Mouse (Mus musculus): ENCODE data around the gene Tex19.2. TPM values are rescaled to one million over a fixed set of nuclear protein-coding genes. Genes with fewer than 3 reads are reported as not detected.

Tex19.2 gene
- polyA plus RNA-seq, 1 experiment from 2014 or later: not detected

DNA sequence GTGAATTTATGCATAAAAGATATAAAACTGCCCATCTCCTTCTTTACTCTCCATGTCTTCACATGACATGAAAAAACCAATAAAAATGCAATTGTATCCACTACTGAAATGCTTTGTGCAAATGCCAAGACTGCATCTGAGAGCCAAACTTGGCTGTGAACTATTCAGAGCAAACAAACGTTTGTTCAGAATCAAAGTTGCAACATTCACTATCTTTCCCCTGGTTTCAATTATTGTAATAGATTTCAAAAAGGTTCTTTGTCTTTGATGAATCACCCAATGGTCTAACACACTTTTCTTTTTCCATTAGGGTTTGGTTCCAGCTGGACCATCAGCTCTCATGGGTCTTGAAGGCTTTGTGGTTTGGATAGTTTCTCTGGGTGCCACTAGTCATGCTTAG lies 11.1 kb upstream of the Tex19.2 start:
- Histone ChIP-seq H3K27ac (no peak overlapping the region), H3K9ac (no peak overlapping the region), H3K9me3 (replicated peaks) (no peaks in the 10 kb centered on the region), H3K4me1 (no peaks in the 10 kb centered on the region), H3K27me3 (no peaks in the 10 kb centered on the region), H3K4me2 (no peak overlapping the region), H3K36me3 (no peaks in the 10 kb centered on the region), H3K4me3 (replicated peaks) (no peak overlapping the region)
- 66% methylated on average over 1 of the region's 1 CpGs for WGBS
- no peak for ATAC-seq (replicated peaks; ENCODE audit: low FRiP score)

GRCm38 (mm10) chr11:121127441-121127840 lies 9.0 kb upstream of the Tex19.2 start:
- Histone ChIP-seq H3K36me3 (no peaks in the 10 kb centered on the region), H3K9ac (no peak overlapping the region), H3K27me3 (no peaks in the 10 kb centered on the region), H3K4me1 (no peaks in the 10 kb centered on the region), H3K4me2 (no peak overlapping the region), H3K27ac (no peak overlapping the region), H3K4me3 (replicated peaks) (no peak overlapping the region), H3K9me3 (replicated peaks) (no peaks in the 10 kb centered on the region)
- ATAC-seq (replicated peaks; ENCODE audit: low FRiP score): no peak
- WGBS: 89% methylated on average over 3 of the region's 3 CpGs

DNA sequence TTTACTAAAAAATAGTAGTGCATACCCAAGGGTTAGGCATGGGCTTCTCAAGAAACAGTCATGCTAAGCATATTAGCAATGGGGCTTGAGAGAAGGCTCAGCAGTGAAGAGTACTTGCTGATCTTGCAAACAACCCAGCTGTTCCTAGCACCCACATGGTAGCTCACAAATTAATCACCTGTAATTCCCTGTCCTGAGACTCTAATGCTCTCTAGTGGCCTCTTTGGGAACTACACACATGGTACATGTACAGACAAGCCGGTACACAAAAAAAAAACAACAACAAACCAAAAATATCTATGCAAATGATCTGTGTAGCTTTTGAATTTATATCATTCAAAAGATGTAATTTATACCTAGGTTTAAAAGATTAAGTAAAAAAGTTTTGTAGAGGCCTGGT lies 7.9 kb upstream of the Tex19.2 start:
- 80% methylated on average over 1 of the region's 1 CpGs for WGBS
- Histone ChIP-seq H3K4me3 (replicated peaks) (no peak overlapping the region), H3K4me1 (no peaks in the 10 kb centered on the region), H3K27ac (no peak overlapping the region), H3K4me2 (no peak overlapping the region), H3K36me3 (no peaks in the 10 kb centered on the region), H3K9me3 (replicated peaks) (no peaks in the 10 kb centered on the region), H3K9ac (no peak overlapping the region), H3K27me3 (no peaks in the 10 kb centered on the region)
- no peak for ATAC-seq (replicated peaks; ENCODE audit: low FRiP score)

DNA sequence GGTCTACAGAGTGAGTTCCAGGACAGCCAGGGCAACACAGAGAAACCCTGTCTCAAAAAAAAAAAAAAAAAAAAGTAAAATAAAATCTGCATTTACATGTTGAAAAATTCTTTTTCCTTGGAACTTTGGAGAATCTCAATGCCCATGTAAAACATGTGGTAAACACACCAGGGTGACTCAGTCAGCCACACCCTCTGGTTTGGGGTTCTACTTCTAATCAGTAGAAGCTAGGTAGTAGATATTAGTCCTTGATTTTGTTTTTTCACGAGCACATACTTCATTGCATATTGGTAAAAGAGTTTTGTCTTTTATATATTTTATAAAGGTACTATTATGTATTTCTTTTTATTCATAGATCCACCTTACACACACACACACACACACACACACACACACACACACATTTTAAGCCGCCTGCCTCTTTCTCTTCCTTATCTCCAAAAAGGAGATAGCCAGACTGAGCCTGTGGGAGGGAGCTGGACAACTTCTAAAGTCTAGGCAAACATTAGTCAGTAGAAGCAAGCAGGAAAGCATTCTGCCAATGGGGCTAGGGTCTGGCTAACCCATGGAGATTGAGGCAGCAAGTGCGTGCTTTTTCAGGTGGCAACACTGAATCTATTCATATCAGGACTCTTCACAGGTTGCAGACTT lies 7.2 kb upstream of the Tex19.2 start:
- WGBS: 82% methylated on average over 3 of the region's 3 CpGs
- no peak for ATAC-seq (replicated peaks; ENCODE audit: low FRiP score)
- no peak overlapping the region for H3K27ac ChIP-seq
- no peak overlapping the region for H3K4me3 ChIP-seq (replicated peaks)
- H3K36me3 ChIP-seq: no peaks in the 10 kb centered on the region
- no peaks in the 10 kb centered on the region for H3K27me3 ChIP-seq
- H3K9ac ChIP-seq: no peak overlapping the region
- no peaks in the 10 kb centered on the region for H3K4me1 ChIP-seq
- H3K9me3 ChIP-seq (replicated peaks): no peaks in the 10 kb centered on the region
- no peak overlapping the region for H3K4me2 ChIP-seq

DNA sequence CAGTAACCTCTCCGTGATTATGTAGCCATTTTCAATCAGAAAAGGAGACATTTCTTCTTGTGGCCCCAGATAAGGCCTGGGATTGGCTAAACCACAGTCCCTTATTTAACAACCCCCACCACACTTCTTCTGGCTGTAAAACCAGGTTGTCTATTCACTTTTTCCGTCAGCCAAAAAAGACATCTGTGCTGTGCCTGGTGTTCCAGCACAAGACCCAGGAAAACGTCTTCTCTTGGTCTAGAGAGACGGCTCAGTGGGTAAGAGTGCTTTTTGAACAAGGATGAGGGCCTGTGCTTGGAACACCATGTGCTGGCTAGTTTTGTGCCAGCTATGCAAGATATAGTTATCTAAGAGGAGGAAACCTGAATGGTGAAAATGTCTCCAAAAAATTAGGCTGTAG lies 5.0 kb upstream of the Tex19.2 start:
- Histone ChIP-seq H3K27me3 (no peaks in the 10 kb centered on the region), H3K36me3 (no peaks in the 10 kb centered on the region), H3K27ac (no peak overlapping the region), H3K4me2 (no peak overlapping the region), H3K9ac (no peak overlapping the region), H3K9me3 (replicated peaks) (no peaks in the 10 kb centered on the region), H3K4me1 (no peaks in the 10 kb centered on the region), H3K4me3 (replicated peaks) (no peak overlapping the region)
- WGBS: 86% methylated on average over 4 of the region's 4 CpGs
- ATAC-seq (replicated peaks; ENCODE audit: low FRiP score): no peak

- Histone ChIP-seq H3K9me3 (replicated peaks) (no peaks in the 10 kb centered on the region), H3K36me3 (no peaks in the 10 kb centered on the region), H3K4me3 (replicated peaks) (no peak overlapping the region), H3K27ac (no peak overlapping the region), H3K27me3 (no peaks in the 10 kb centered on the region), H3K4me2 (no peak overlapping the region), H3K9ac (no peak overlapping the region), H3K4me1 (no peaks in the 10 kb centered on the region)
- WGBS: 61% methylated on average over 2 of the region's 2 CpGs
- ATAC-seq (replicated peaks; ENCODE audit: low FRiP score): no peak
These were observed 3.7 kb upstream of the Tex19.2 start for GRCm38 (mm10) chr11:121122024-121122670.

- no peak overlapping the region for H3K27ac ChIP-seq
- ATAC-seq (replicated peaks; ENCODE audit: low FRiP score): no peak
- H3K36me3 ChIP-seq: no peaks in the 10 kb centered on the region
- no peaks in the 10 kb centered on the region for H3K9me3 ChIP-seq (replicated peaks)
- H3K9ac ChIP-seq: no peak overlapping the region
- H3K4me1 ChIP-seq: no peaks in the 10 kb centered on the region
- H3K27me3 ChIP-seq: no peaks in the 10 kb centered on the region
- 56% methylated on average over 3 of the region's 3 CpGs for WGBS
- no peak overlapping the region for H3K4me2 ChIP-seq
- H3K4me3 ChIP-seq (replicated peaks): no peak overlapping the region
These were observed 2.7 kb upstream of the Tex19.2 start for GRCm38 (mm10) chr11:121121151-121121550.

GRCm38 (mm10) chr11:121118106-121118505 lies 371 bp downstream of the Tex19.2 start:
- Histone ChIP-seq H3K4me1 (no peaks in the 10 kb centered on the region), H3K4me3 (replicated peaks) (no peak overlapping the region), H3K36me3 (no peaks in the 10 kb centered on the region), H3K9ac (no peak overlapping the region), H3K27me3 (no peaks in the 10 kb centered on the region), H3K27ac (no peak overlapping the region), H3K9me3 (replicated peaks) (no peaks in the 10 kb centered on the region), H3K4me2 (no peak overlapping the region)
- no peak for ATAC-seq (replicated peaks; ENCODE audit: low FRiP score)
- 91% methylated on average over 18 of the region's 18 CpGs for WGBS

DNA sequence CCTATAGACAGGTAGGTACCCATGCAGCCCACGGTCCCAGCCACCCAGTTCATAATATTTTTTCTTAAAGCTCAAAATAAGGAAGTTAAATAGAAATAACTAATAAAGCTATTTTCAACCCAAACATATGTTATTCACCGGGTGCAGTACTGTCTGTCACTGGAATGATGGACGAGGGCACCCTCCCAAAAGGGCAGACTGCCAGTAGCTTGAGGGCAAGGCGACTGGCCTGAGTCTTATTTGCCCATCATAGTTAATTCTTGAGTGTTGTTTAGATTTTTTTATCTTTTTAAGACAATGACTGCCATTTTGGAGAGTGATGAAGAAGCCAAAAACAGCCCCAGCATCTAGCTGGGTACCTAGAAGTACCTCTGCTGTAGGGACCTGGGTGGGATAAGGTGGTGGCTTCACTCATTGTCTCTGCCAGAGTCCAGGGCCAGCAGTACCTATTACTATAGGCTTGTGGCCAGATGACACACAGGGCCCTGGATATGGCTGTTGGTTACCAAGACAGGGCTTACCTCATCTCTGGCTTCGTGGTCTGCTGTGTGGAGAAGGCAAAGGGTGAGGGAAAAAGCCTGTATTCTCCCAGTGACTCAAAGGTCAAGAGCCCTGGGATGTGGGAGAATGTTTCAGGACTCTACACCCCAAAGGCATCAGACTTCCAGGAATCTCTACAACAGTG lies 6.2 kb downstream of the Tex19.2 start:
- H3K27ac ChIP-seq: no peak overlapping the region
- H3K4me3 ChIP-seq (replicated peaks): no peak overlapping the region
- H3K36me3 ChIP-seq: no peaks in the 10 kb centered on the region
- H3K4me1 ChIP-seq: peaks cover 4% of the 10 kb centered on the region; the same call in 1 of the 2 replicates
- H3K9me3 ChIP-seq (replicated peaks): no peaks in the 10 kb centered on the region
- WGBS: 74% methylated on average over 5 of the region's 5 CpGs
- no peaks in the 10 kb centered on the region for H3K27me3 ChIP-seq
- no peak overlapping the region for H3K4me2 ChIP-seq
- no peak for ATAC-seq (replicated peaks; ENCODE audit: low FRiP score)
- no peak overlapping the region for H3K9ac ChIP-seq

- Histone ChIP-seq H3K9ac (no peak overlapping the region), H3K27ac (no peak overlapping the region), H3K4me2 (no peak overlapping the region), H3K4me1 (peaks cover 4% of the 10 kb centered on the region; the same call in 1 of the 2 replicates), H3K4me3 (replicated peaks) (no peak overlapping the region), H3K9me3 (replicated peaks) (no peaks in the 10 kb centered on the region), H3K27me3 (no peaks in the 10 kb centered on the region), H3K36me3 (no peaks in the 10 kb centered on the region)
- 88% methylated on average over 1 of the region's 1 CpGs for WGBS
- ATAC-seq (replicated peaks; ENCODE audit: low FRiP score): no peak
These were observed 6.9 kb downstream of the Tex19.2 start for GRCm38 (mm10) chr11:121111601-121112000.

GRCm38 (mm10) chr11:121111051-121111450 lies 7.4 kb downstream of the Tex19.2 start:
- Histone ChIP-seq H3K36me3 (no peaks in the 10 kb centered on the region), H3K27me3 (no peaks in the 10 kb centered on the region), H3K4me1 (peaks cover 4% of the 10 kb centered on the region; the same call in 1 of the 2 replicates), H3K27ac (no peak overlapping the region), H3K9ac (no peak overlapping the region), H3K4me3 (replicated peaks) (no peak overlapping the region), H3K9me3 (replicated peaks) (no peaks in the 10 kb centered on the region), H3K4me2 (no peak overlapping the region)
- ATAC-seq (replicated peaks; ENCODE audit: low FRiP score): no peak
- WGBS: 82% methylated on average over 3 of the region's 3 CpGs

GRCm38 (mm10) chr11:121109986-121110385 lies 8.5 kb downstream of the Tex19.2 start:
- no peak for ATAC-seq (replicated peaks; ENCODE audit: low FRiP score)
- 20% methylated on average over 2 of the region's 2 CpGs for whole genome bisulfite sequencing

More at GRCm38 (mm10) chr11:121109986-121110385, 8.5 kb downstream of the Tex19.2 start:
- H3K9ac ChIP-seq: no peak overlapping the region
- H3K36me3 ChIP-seq: no peaks in the 10 kb centered on the region
- peaks cover 4% of the 10 kb centered on the region; the same call in 1 of the 2 replicates for H3K4me1 ChIP-seq
- H3K27ac ChIP-seq: no peak overlapping the region
- no peaks in the 10 kb centered on the region for H3K27me3 ChIP-seq
- H3K4me3 ChIP-seq (replicated peaks): no peak overlapping the region
- H3K4me2 ChIP-seq: no peak overlapping the region
- no peaks in the 10 kb centered on the region for H3K9me3 ChIP-seq (replicated peaks)
